Mouse (Mus musculus) left cerebral cortex, adult 2 months (tissue): ENCODE data around the gene Sidt1. TPM values are rescaled to one million over a fixed set of nuclear protein-coding genes. Genes with fewer than 3 reads are reported as not detected.

Experiments
- DNase-seq, 2 experiments: peaks; one replicate each; pipeline ENCODE4 v3.0.0; 2021 to 2022; ENCODE audit warnings: low spot score in 2 of 2, mixed read lengths in 1 of 2; ENCODE audit errors: extremely low spot score in 1 of 2
- H3K27ac ChIP-seq: fragments of 200-600 bp; 2 replicates; pipeline ENCODE4 v1.8.1; 2022
- H3K4me3 ChIP-seq: fragments of 200-600 bp; 2 replicates; pipeline ENCODE4 v1.8.1; 2022
- CTCF ChIP-seq: fragments of 200-600 bp; IDR thresholded peaks from 2 replicates; pipeline ENCODE4 v1.8.1; 2022; ENCODE audit warnings: antibody characterized with exemption, mild to moderate bottlenecking, moderate library complexity
- intact Hi-C: fragments of 180-260 bp; cut with DNase I; formaldehyde crosslinking; loops from one replicate; pipeline ENCODE4 v1.15.1; 2025
- total RNA-seq, 2 experiments: library from RNA; stranded (reverse); gene quantifications; 2 replicates each; pipeline ENCODE4 v1.2.3; 2021

Gene Sidt1
- total RNA-seq, 2 experiments from 2014 or later: 48.3 to 49.7 TPM

DNA sequence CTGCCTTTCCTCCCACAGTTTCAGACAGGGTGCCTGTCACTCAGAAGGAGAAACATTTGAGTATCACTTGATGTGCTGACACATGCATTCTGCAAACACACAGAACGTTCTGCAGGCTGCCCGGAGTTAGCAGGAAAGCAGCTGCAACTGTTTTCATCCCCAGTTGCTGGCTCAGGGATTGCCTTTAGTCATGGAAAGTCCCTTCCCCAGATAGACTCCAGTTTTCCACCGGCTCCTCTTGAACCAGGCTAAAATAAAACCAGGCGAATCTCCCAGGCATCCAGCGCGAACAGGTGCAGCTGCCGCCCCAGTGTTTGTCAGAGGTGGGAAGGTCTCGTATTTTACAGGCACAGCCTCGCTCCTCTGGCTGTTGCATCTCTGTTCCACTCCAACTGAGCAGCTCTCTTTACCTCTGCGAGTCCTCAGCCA, 94.1 kb downstream of the Sidt1 start:
- TF ChIP-seq CTCF: no peak
- intact Hi-C loops: no loop called here
- H3K4me3 ChIP-seq: no peak overlapping the region
- peak overlapping the region; percentile 57 for H3K27ac ChIP-seq
- no peak for DNase-seq

DNA sequence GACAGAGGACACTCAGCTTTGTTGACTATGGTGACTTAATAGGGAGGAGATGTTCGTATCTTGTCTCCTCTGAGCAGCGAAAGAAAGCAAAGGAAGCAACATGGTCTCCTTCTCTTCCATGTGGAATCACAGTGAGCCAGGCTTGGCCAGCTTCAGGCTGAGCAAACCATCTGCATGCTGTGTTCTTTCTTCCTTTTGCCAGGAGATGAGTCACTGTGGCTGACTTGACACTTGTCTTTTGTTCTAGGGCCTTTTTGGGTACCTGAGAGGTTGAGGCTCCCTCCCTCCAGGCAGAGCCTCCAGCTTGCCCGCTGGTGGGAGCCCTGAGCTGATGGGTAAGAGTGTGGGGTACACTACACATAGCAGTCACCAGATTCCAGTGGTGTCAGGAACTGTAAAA, 95.2 kb downstream of the Sidt1 start:
- Histone ChIP-seq H3K4me3 (no peak overlapping the region), H3K27ac (peak overlapping the region; percentile 76)
- intact Hi-C loops: no loop called here
- no peak for TF ChIP-seq CTCF
- no peak for DNase-seq

DNA sequence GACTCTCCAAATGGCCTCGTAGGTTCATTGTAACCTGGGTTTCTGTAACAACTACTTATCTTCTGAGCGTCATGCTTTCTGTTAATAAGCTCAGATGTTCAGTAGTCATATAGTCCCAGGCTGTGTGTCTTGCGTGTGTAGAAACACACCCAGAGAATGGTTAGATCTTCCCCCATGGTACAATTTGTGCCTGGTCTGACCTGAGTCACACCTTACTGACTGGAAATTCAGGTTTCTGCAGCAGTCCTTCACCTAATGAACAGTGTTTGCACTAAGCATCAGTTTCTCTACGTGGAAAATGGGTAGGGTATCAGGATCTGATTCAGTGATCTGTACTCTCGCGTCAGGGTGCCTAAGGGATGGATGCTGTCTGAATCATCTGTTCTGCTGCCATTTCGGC, 100.0 kb downstream of the Sidt1 start:
- DNase-seq: no peak
- TF ChIP-seq CTCF: no peak
- Histone ChIP-seq H3K27ac (no peak overlapping the region), H3K4me3 (no peak overlapping the region)
- intact Hi-C loops: no loop called here

DNA sequence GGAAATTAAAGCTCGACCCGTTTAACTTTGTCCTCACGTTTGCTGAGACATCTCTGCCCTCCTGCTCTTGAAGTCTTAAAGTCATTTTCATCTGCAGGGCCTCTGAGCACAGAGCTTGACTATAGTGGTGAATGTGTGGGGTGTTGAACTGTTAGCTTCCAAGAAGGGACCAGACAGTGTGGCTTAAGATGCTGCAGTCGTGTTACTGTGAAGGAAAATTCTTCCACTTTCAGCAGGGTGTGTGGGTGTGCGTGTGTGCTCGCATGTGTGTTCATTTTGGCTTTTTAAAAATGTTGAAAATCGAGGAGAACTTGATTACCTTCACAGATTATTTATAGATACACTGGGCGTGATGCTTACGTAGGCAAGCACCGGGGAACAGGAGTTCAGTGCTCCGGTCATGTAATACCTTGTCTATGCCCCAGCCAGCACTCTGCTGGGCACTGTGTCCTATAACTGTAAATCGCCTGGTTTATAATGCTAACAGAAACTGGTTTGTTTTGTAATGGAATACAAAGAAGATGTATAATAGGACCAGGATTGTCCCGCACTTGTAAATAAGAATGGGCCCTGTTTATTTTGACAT, 106.2 kb downstream of the Sidt1 start:
- no peak for TF ChIP-seq CTCF
- peak overlapping the region; percentile 4; the same call in 1 of the 2 replicates for H3K27ac ChIP-seq
- intact Hi-C loops: no loop called here
- DNase-seq: no peak
- H3K4me3 ChIP-seq: no peak overlapping the region

DNA sequence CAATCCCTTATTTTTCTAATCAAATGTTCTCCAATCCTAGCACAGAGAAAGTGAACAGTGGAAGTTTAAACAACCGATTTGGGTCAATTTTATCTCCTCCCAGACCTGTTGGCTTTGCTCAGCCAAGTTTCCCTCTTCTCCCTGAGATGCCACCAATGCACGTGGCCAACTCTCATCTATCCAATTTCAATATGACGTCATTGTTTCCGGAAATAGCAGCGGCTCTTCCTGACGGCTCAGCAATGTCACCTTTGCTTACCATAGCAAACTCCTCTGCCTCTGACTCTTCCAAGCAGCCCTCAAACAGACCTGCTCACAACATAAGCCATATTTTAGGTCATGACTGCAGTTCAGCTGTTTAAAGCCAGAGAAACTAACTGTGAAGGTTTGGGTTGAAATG, 111.5 kb downstream of the Sidt1 start:
- intact Hi-C loops: no loop called here
- H3K4me3 ChIP-seq: no peak overlapping the region
- no peak overlapping the region for H3K27ac ChIP-seq
- no peak for DNase-seq
- TF ChIP-seq CTCF: no peak

DNA sequence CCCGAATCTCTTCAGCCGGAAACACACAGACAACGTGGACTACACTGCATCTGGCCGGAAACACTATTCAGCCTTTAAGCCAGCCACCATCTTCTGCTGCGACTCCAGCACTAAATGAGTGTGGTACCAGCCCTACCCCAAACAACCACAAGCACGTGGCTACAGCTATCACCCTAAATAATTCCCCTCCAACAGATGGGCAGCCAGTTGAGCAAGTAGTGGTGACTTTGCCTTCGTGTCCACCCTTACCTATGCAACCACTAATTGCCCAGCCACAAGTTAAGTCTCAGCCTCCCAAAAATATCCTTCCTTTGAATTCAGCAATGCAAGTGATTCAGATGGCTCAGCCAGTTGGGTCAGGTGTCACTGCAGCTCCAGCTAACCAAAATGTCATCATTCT, 116.6 kb downstream of the Sidt1 start:
- no peak for DNase-seq
- intact Hi-C loops: no loop called here
- TF ChIP-seq CTCF: no peak
- H3K4me3 ChIP-seq: no peak overlapping the region
- no peak overlapping the region for H3K27ac ChIP-seq

DNA sequence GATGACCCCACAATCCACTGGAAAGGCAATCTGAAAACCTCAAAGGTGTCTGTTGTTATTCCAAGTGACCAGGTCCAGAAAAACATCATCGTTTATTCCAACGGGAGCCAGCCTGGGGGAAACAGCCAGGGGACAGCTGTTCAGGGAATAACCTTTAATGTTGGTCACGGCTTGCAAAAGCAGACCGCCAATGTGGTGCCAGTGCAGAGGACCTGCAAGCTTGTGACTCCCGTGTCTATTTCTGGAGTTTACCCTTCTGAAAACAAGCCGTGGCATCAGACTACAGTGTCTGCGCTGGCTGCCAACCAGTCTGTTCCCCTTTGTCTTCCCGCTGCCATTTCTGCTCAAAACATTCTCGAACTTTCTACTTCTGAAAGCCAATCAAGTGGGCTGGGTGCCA, 117.5 kb downstream of the Sidt1 start:
- intact Hi-C loops: no loop called here
- Histone ChIP-seq H3K4me3 (no peak overlapping the region), H3K27ac (no peak overlapping the region)
- TF ChIP-seq CTCF: no peak
- no peak for DNase-seq

DNA sequence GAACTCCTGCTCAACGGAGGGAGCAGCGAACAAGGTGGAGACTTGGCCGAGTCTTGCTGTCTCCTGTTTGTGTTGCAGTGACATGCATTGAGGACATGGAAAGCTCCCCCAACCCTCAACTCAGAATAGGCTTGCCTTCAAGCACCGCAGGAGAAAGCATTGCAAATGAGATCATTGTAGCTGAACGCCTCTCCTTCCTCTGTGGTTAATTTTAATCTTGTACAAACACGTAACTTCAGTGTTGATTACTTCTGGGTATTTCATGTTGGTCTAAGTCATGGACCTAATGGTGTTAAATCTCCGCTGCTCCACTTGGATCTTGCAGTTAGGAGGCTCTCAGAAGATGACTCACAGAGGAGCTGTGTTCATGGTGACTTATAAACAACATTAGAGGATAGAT, 120.3 kb downstream of the Sidt1 start:
- no peak for TF ChIP-seq CTCF
- intact Hi-C loops: no loop called here
- no peak for DNase-seq
- H3K4me3 ChIP-seq: no peak overlapping the region
- H3K27ac ChIP-seq: no peak overlapping the region

DNA sequence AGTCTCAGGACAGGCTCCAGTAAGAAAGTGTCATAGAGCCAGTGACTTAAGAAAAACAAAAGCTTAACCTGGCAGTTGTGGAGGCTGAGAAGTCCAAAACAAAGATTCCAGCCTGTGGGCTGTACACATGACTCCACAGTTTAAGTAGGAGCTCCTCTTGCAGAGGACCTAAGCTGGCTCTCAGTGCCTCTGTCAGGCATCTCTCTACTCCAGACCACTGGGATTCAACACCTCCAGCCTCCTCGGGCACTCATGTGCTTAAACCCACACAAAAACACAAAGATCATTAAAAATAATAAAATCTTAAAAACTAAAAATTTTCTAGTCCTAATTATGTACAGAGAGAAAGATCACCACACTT, 122.0 kb downstream of the Sidt1 start:
- intact Hi-C loops: no loop called here
- H3K4me3 ChIP-seq: no peak overlapping the region
- H3K27ac ChIP-seq: no peak overlapping the region
- no peak for DNase-seq
- TF ChIP-seq CTCF: no peak

DNA sequence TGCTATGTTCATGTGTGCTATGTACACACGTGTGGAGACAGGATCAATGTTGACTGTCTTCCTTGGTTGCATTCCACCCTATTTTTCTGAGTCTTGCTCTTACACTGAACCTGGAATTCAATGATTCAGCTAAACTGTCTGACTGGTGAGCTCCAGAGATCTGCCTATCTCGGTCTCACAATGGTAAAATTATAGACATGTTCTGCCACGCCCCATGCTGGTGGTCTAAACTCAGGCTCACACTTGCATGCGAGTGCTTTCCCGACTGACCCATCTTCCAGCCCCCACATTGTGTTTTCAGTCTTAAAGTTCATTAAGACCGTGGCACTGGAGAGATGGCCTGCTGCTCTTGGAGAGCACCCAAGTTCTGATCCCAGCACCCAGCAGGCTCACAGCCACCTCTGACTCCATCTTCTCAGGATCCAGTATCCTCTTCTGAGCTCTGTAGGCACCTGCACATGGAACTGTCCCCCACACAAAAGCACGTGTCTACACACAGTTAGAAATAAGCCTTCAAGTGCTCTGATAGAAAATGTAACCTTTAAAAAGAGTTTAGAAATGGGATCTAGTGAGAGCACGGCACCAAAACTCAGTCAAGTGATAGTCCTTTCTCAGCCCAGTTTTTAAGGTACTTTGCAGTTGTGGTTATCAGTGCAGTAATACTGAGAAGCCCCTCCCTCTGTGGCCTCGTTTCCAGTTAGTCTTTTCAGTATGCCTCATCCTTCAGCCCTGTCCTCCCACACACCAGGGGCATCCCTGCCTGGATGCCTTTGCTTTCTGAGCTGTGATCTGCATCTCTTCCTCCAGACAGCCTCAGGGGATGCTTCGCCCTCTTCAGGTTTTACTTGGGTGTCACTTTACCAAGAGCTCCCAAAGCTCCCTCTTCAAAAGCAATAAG, 122.6 kb downstream of the Sidt1 start:
- intact Hi-C loops: no loop called here
- Histone ChIP-seq H3K4me3 (no peak overlapping the region), H3K27ac (no peak overlapping the region)
- DNase-seq: no peak
- TF ChIP-seq CTCF: no peak

DNA sequence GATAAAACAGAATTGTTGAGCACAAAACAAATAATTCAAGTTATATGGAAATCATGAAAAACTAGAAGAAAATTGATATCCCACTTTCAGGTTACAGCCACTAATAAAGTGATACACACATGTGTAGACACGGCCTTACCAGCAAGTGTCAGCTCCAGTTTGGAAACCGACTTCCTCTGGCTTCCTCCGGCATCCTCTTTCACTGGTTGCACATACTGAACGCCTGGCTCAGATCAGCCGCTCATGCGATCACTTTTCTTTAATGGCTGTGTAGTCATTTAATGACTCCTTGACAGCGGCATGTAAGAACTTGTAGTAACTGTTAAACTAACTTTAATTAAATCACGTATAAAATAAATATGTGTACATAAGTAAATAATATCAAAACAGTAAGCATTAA, 127.0 kb downstream of the Sidt1 start:
- no peak overlapping the region for H3K4me3 ChIP-seq
- DNase-seq: no peak
- intact Hi-C loops: no loop called here
- no peak for TF ChIP-seq CTCF
- H3K27ac ChIP-seq: no peak overlapping the region

DNA sequence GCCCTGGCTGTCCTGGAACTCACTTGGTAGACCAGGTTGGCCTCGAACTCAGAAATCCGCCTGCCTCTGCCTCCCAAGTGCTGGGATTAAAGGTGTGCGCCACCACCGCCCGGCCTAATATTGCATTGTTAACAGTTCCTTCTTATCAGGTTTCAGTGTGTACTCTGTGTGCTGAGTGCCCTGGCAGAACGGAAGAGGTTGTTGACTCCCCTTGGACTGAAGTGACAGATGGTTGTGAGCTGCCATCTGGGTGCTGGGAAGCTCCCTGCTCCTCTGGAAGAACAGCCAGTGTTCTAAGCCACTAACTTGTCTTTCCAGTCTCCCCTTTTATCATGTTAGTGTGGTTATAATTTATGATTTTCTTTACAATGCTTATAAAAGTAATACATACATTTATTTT, 128.7 kb downstream of the Sidt1 start:
- intact Hi-C loops: no loop called here
- no peak for DNase-seq
- TF ChIP-seq CTCF: no peak
- Histone ChIP-seq H3K4me3 (no peak overlapping the region), H3K27ac (no peak overlapping the region)

DNA sequence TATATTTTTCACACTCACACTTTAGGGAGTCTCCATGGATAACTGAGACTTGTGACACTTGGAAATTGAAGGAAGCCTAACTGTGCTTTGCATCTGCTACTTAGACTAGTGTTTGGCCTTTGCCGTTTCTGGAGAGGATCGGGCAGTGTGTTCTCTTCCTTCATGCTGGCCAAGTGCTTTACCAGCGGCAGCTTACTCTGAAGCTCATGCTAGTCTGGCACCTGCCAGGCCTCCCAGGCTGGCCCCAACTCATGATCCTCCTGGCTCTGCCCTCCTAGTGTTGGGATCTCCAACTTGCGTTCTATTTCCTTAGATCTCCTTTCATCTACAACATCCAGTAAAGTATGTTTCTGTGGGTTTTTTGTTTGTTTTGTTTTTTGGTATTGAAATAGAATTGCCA, 132.8 kb downstream of the Sidt1 start:
- intact Hi-C loops: no loop called here
- H3K27ac ChIP-seq: no peak overlapping the region
- no peak for TF ChIP-seq CTCF
- no peak for DNase-seq
- H3K4me3 ChIP-seq: no peak overlapping the region
